Mouse (Mus musculus): ENCODE results near the gene Kcnd2.

Kcnd2 gene

GRCm38 (mm10) chr6:21684252-21684651 lies 468.9 kb downstream of the Kcnd2 start:
- DNase-seq (ENCODE audit: low spot score in 2 of 2), result no peak

DNA sequence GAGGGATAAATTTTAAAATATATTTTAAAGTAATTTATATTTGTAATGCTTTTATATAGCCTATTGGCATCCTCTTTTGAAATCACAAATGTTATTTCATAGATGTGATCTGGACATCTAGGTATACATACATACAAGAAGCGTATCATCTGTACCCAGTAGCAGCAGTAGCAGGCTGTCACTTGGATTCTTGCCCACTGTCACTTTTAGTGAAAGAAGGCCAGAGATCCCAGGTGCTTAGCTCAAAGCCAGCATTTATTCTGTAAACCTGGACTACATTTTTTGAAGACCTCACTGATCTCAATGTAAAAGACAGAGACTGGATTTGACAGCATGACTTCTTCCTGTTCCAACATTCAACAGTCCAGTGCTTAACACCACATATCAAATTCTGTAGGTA lies 471.1 kb downstream of the Kcnd2 start:
- no peak for DNase-seq (ENCODE audit: low spot score in 2 of 2)

- DNase-seq (ENCODE audit: low spot score in 2 of 2), result no peak
Measured at GRCm38 (mm10) chr6:21692861-21693350, 477.6 kb downstream of the Kcnd2 start.

- no peak for DNase-seq (ENCODE audit: low spot score in 2 of 2)
Measured at GRCm38 (mm10) chr6:21697641-21698040, 482.3 kb downstream of the Kcnd2 start.

DNA sequence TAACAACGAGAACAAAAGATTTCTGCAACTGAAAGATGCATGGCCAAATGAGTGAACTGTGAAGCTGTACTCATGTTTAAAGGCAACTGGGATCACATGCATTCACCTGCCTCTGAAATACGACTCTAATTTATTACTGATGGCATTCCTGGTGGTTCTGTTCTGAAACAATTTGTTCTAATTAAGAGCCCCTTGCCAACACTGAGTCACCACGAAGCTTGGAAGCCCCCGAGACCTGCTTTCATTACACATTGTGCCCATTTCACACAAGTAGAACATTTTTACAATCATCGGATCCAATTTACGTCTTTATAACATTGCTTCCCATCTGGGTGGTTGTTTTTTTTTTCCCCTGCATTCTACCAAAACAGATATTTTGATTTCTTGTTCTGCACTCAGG lies 485.8 kb downstream of the Kcnd2 start:
- DNase-seq (ENCODE audit: low spot score in 2 of 2), result no peak

DNA sequence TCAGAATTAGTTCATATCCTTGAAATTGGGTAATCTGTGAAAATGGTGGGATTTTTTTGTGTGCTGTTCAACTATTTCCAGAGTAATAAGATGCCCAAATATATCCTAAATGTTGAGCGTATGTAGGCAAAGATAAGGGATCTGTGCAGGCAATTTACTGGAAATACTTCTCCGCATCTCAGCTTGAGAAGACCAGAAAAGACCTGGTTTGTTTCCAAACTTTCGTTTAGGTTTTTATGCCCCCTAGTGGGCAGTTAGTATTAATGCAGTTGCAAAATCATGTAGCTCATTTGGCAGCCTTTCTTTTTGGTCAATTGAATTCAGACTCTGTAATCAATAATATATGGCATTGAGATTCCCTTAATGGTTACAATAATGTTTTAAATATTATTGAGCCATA lies 493.9 kb downstream of the Kcnd2 start:
- no peak for DNase-seq (ENCODE audit: low spot score in 2 of 2)

GRCm38 (mm10) chr6:21719121-21719520 lies 503.8 kb downstream of the Kcnd2 start:
- DNase-seq (ENCODE audit: low spot score in 2 of 2), result no peak

GRCm38 (mm10) chr6:21722238-21722637 lies 506.9 kb downstream of the Kcnd2 start:
- DNase-seq (ENCODE audit: low spot score in 2 of 2), result no peak

DNA sequence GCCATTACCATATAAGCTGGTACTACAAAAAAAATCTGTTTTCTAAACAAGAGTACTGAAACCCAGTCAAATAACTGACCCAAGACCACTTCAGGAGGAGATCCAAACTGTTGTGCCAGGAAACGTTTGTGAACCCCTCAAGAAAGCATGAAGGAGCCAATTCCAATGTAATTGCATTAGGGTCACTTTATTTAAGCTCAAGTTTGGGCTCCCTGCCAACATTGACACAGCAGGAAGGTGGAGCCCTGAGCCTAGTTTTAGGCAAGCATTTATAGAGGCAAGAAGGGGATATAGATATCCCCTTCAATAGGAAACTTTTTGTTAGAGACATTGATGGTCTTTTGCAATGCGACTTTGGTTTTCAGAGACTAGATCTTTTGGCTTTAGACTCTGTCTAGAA lies 525.3 kb downstream of the Kcnd2 start:
- DNase-seq (ENCODE audit: low spot score in 2 of 2), result no peak

- no peak for DNase-seq (ENCODE audit: low spot score in 2 of 2)
Measured at GRCm38 (mm10) chr6:21744615-21745266, 529.4 kb downstream of the Kcnd2 start.

- DNase-seq (ENCODE audit: low spot score in 2 of 2), result no peak
Measured at GRCm38 (mm10) chr6:21747536-21747935, 532.2 kb downstream of the Kcnd2 start.

DNA sequence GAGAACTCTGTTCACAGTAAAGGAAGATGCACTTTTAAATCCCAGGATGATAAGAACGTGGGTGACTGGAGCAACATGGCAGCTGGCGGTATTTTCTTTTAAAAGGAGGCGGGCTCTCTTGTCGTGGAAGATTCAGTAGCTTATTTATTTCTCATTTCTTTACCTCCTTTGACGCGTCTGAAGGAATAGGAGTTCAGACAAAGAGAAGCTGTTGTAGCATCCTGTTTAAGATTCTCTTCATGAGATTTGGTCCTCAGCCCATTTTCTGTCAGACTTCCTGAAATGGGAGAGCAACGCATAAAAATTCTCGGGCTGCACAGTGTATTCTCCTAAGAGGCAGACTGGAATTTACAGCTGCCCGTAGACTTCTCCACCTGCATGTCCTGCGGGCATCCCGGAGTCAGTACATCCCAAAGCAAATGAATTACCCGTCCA lies 552.5 kb downstream of the Kcnd2 start:
- no peak for DNase-seq (ENCODE audit: low spot score in 2 of 2)

DNA sequence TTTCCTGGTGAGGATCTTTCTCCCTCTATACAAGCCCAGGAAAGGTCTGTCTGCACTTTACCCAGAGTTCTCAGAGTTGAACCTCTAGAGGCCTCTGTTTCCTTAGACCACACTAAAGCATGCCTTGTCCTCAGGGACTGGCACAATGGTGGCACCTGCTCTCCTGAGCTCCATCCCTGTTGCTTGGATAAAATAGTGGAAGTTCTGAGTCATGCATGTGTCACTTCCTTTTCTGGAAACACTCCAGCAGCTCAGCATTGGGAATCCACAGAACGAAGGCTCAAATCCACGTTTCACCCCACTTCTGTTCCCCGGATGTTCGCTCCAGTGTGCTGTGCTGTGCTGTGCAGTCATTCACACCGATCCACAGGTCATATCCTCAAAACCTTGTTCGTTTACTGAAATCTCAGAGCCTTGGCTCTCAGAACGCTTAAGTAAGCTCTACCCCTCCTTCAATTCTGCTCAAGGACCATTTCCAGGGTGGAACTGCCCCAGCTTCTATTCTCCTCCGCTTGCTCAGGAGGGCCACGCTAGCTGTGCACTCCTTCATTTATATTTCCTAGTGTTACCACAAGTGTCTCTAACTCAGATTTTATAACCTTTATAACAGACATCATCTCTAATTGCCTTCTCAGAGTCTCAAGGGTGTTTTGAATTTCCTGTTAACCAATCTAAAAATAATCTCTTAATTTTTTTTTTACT lies 553.6 kb downstream of the Kcnd2 start:
- no peak for DNase-seq (ENCODE audit: low spot score in 2 of 2)

DNA sequence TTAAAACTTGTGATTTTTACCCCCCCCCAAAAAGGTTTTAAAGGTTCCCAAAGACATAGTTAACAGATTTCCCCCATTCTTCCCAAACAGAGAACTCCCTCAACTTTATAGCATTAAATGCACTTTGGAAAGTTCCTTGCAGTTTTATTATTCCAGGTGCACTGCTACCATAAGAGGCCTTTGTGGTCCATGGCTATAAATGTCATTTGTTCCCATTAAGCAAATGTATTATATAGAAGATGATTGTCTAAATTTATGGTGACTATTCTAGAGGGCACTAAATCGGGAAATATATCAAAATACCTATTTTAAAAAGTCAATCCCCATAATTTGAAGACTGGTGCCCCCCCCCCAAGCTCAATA lies 554.1 kb downstream of the Kcnd2 start:
- no peak for DNase-seq (ENCODE audit: low spot score in 2 of 2)

- DNase-seq (ENCODE audit: low spot score in 2 of 2), result no peak
Measured at GRCm38 (mm10) chr6:21774213-21774916, 559.1 kb downstream of the Kcnd2 start.

All from natural killer cell, adult 2 months (primary cell).